Mouse (Mus musculus): Measurements from ENCODE around the gene Ambra1. TPM values are rescaled to one million over a fixed set of nuclear protein-coding genes. Genes with fewer than 3 reads are reported as not detected.

Gene Ambra1
- polyA plus RNA-seq, 1 experiment = 19.3 TPM

DNA sequence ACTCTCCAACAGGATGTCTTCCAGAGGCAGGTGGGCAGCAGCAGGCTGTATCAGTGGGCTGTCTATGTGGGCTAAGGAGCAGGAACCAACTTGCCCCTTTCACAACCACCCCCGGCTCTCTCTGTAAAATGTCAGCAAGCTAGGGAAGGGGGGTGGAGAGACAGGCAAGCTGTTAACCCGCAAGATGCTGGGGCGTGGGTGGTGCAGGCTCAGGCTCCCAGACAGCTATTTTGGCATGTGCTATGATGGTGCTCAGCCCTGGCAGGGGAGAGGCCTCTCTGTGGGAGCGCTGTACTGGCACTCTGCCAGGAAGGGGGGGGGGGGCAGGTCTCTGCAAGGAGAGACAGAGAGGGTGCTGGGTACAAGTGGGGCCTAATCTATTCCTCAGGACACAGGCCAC lies 227.2 kb downstream of the Ambra1 start:
- TF ChIP-seq MYOG (IDR thresholded peaks at IDR 0.05; ENCODE audit: control insufficient read depth in 1 of 3, insufficient read depth in 1 of 3, insufficient read length in 2 of 3, low read depth in 2 of 3) (peak in 1 of 3 experiments; percentile 58), MYOD1 (IDR thresholded peaks at IDR 0.05; ENCODE audit: control insufficient read depth in 1 of 3, insufficient read length in 2 of 3, low read depth in 2 of 3) (peak in 1 of 3 experiments; percentile 60), MAX (IDR thresholded peaks at IDR 0.05; ENCODE audit: low read depth) (no peak)
- Histone ChIP-seq H3K4me3 (no peak overlapping the region), H3K27me3 (ENCODE audit: control insufficient read depth, insufficient read depth, insufficient read length) (no peaks in the 10 kb centered on the region), H3K79me2 (ENCODE audit: control insufficient read depth, insufficient read depth) (peaks cover 62% of the 10 kb centered on the region), H3K36me3 (ENCODE audit: control insufficient read depth, insufficient read depth) (no peaks in the 10 kb centered on the region), H3ac (ENCODE audit: control insufficient read depth, insufficient read length) (no peak overlapping the region), H3K4me2 (ENCODE audit: low read depth) (peak overlapping the region; percentile 49)

GRCm38 (mm10) chr2:91958049-91958448 lies 228.1 kb downstream of the Ambra1 start:
- Histone ChIP-seq H3K27me3 (ENCODE audit: control insufficient read depth, insufficient read depth, insufficient read length) (no peaks in the 10 kb centered on the region), H3K79me2 (ENCODE audit: control insufficient read depth, insufficient read depth) (peaks cover 65% of the 10 kb centered on the region), H3ac (ENCODE audit: control insufficient read depth, insufficient read length) (no peak overlapping the region), H3K4me2 (ENCODE audit: low read depth) (no peak overlapping the region), H3K4me3 (no peak overlapping the region), H3K36me3 (ENCODE audit: control insufficient read depth, insufficient read depth) (no peaks in the 10 kb centered on the region)
- TF ChIP-seq TCF12 (IDR thresholded peaks at IDR 0.05; ENCODE audit: insufficient read depth, poor library complexity, severe bottlenecking) (no peak), MYOD1 (IDR thresholded peaks at IDR 0.05; ENCODE audit: control insufficient read depth in 1 of 3, insufficient read length in 2 of 3, low read depth in 2 of 3) (no peak), REST (IDR thresholded peaks at IDR 0.05; ENCODE audit: insufficient read depth, insufficient read length) (no peak), TCF3 (IDR thresholded peaks at IDR 0.05; ENCODE audit: insufficient read length, low read depth) (no peak), MAX (IDR thresholded peaks at IDR 0.05; ENCODE audit: low read depth) (no peak), SRF (IDR thresholded peaks at IDR 0.05; ENCODE audit: control insufficient read depth, insufficient read length, low read depth) (no peak), E2F4 (IDR thresholded peaks at IDR 0.05; ENCODE audit: insufficient read depth) (no peak), CEBPB (IDR thresholded peaks at IDR 0.05; ENCODE audit: insufficient read depth, poor library complexity, severe bottlenecking) (no peak), POLR2A (IDR thresholded peaks at IDR 0.05; ENCODE audit: insufficient read length, low read depth) (no peak), USF1 (IDR thresholded peaks at IDR 0.05; ENCODE audit: low read depth) (no peak)

DNA sequence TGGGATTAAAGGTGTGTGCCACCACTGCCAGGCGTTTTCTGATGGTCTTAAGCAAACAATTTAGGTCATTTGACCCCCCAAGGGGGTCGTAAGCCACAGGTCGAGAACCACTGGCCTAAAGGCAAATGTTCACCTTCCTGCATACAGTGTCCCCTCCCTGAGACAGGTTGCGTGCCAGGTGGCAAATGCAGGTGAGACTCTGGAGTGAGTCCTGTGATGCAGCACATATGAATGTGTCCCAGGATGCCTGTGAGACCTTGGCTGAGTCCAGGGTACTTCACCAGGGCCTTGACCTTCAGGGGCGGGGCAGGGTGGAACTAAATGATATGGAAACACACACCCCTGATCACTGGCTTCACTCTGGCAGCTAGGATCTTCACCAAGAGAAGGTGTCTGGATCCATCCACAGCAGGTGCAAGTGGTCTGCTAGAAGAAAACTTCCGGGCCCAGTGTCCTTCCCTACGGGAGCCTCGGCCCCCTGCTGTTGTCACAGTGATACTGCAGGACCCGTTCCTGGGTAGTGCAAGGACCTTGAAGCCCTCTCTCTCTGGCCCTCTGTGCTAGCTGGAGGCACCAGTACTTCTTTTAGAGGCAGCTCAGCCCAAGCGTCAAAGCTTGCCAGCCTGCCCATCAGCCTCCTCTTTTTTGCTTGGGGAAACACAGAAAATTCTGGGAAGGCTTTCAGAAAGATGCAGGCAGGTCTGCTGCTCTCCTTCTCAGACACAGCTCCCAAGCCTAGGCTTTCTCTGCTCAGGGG lies 228.9 kb downstream of the Ambra1 start:
- Histone ChIP-seq H3K4me3 (no peak overlapping the region), H3K27me3 (ENCODE audit: control insufficient read depth, insufficient read depth, insufficient read length) (no peaks in the 10 kb centered on the region)

GRCm38 (mm10) chr2:91959544-91960410 lies 229.8 kb downstream of the Ambra1 start:
- H3K79me2 ChIP-seq (ENCODE audit: control insufficient read depth, insufficient read depth) = peaks cover 53% of the 10 kb centered on the region
- TF ChIP-seq TCF3 (IDR thresholded peaks at IDR 0.05; ENCODE audit: insufficient read length, low read depth) (no peak), POLR2A (IDR thresholded peaks at IDR 0.05; ENCODE audit: insufficient read length, low read depth) (no peak), MYOD1 (IDR thresholded peaks at IDR 0.05; ENCODE audit: control insufficient read depth in 1 of 3, insufficient read length in 2 of 3, low read depth in 2 of 3) (peak in 1 of 3 experiments; percentile 14), E2F4 (IDR thresholded peaks at IDR 0.05; ENCODE audit: insufficient read depth) (no peak), MYOG (IDR thresholded peaks at IDR 0.05; ENCODE audit: control insufficient read depth in 1 of 3, insufficient read depth in 1 of 3, insufficient read length in 2 of 3, low read depth in 2 of 3) (no peak), SRF (IDR thresholded peaks at IDR 0.05; ENCODE audit: control insufficient read depth, insufficient read length, low read depth) (no peak)
- H3K4me3 ChIP-seq = no peak overlapping the region
- no peak overlapping the region for H3ac ChIP-seq (ENCODE audit: control insufficient read depth, insufficient read length)
- no peaks in the 10 kb centered on the region for H3K27me3 ChIP-seq (ENCODE audit: control insufficient read depth, insufficient read depth, insufficient read length)
- peak overlapping the region; percentile 12 for H3K4me2 ChIP-seq (ENCODE audit: low read depth)
- no peaks in the 10 kb centered on the region for H3K36me3 ChIP-seq (ENCODE audit: control insufficient read depth, insufficient read depth)

More for the DNA sequence above, 228.9 kb downstream of the Ambra1 start:
- TF ChIP-seq USF1 (IDR thresholded peaks at IDR 0.05; ENCODE audit: low read depth) (no peak), MYOD1 (IDR thresholded peaks at IDR 0.05; ENCODE audit: control insufficient read depth in 1 of 3, insufficient read length in 2 of 3, low read depth in 2 of 3) (peak in 2 of 3 experiments; percentile 5 to 22), POLR2AphosphoS2 (IDR thresholded peaks at IDR 0.05; ENCODE audit: insufficient read length, low read depth) (no peak), REST (IDR thresholded peaks at IDR 0.05; ENCODE audit: insufficient read depth, insufficient read length) (no peak), TCF12 (IDR thresholded peaks at IDR 0.05; ENCODE audit: insufficient read depth, poor library complexity, severe bottlenecking) (no peak), MYOG (IDR thresholded peaks at IDR 0.05; ENCODE audit: control insufficient read depth in 1 of 3, insufficient read depth in 1 of 3, insufficient read length in 2 of 3, low read depth in 2 of 3) (peak in 1 of 3 experiments; percentile 55)
- Histone ChIP-seq H3K4me2 (ENCODE audit: low read depth) (peak overlapping the region; percentile 12), H3K79me2 (ENCODE audit: control insufficient read depth, insufficient read depth) (peaks cover 60% of the 10 kb centered on the region), H3K36me3 (ENCODE audit: control insufficient read depth, insufficient read depth) (no peaks in the 10 kb centered on the region), H3ac (ENCODE audit: control insufficient read depth, insufficient read length) (no peak overlapping the region)

GRCm38 (mm10) chr2:91960459-91960858 lies 230.5 kb downstream of the Ambra1 start:
- no peak for TF ChIP-seq E2F4 (IDR thresholded peaks at IDR 0.05; ENCODE audit: insufficient read depth)
- TF ChIP-seq SRF (IDR thresholded peaks at IDR 0.05; ENCODE audit: control insufficient read depth, insufficient read length, low read depth) = no peak
- no peak for TF ChIP-seq POLR2A (IDR thresholded peaks at IDR 0.05; ENCODE audit: insufficient read length, low read depth)
- TF ChIP-seq CEBPB (IDR thresholded peaks at IDR 0.05; ENCODE audit: insufficient read depth, poor library complexity, severe bottlenecking) = no peak
- no peak for TF ChIP-seq MAX (IDR thresholded peaks at IDR 0.05; ENCODE audit: low read depth)
- TF ChIP-seq MYOG (IDR thresholded peaks at IDR 0.05; ENCODE audit: control insufficient read depth in 1 of 3, insufficient read depth in 1 of 3, insufficient read length in 2 of 3, low read depth in 2 of 3) = no peak
- no peak for TF ChIP-seq USF1 (IDR thresholded peaks at IDR 0.05; ENCODE audit: low read depth)
- TF ChIP-seq REST (IDR thresholded peaks at IDR 0.05; ENCODE audit: insufficient read depth, insufficient read length) = no peak
- no peak for TF ChIP-seq MYOD1 (IDR thresholded peaks at IDR 0.05; ENCODE audit: control insufficient read depth in 1 of 3, insufficient read length in 2 of 3, low read depth in 2 of 3)
- TF ChIP-seq TCF3 (IDR thresholded peaks at IDR 0.05; ENCODE audit: insufficient read length, low read depth) = no peak
- TF ChIP-seq TCF12 (IDR thresholded peaks at IDR 0.05; ENCODE audit: insufficient read depth, poor library complexity, severe bottlenecking) = no peak
- TF ChIP-seq POLR2AphosphoS2 (IDR thresholded peaks at IDR 0.05; ENCODE audit: insufficient read length, low read depth) = no peak
- no peak overlapping the region for H3K4me3 ChIP-seq
- no peak overlapping the region for H3K4me2 ChIP-seq (ENCODE audit: low read depth)

More at GRCm38 (mm10) chr2:91960459-91960858, 230.5 kb downstream of the Ambra1 start:
- no peaks in the 10 kb centered on the region for H3K27me3 ChIP-seq (ENCODE audit: control insufficient read depth, insufficient read depth, insufficient read length)
- no peak overlapping the region for H3ac ChIP-seq (ENCODE audit: control insufficient read depth, insufficient read length)
- no peaks in the 10 kb centered on the region for H3K36me3 ChIP-seq (ENCODE audit: control insufficient read depth, insufficient read depth)
- peaks cover 49% of the 10 kb centered on the region for H3K79me2 ChIP-seq (ENCODE audit: control insufficient read depth, insufficient read depth)

Data from myocyte (in vitro differentiated cells).